Comparison of ENCODE assay signal across 9 mouse cellular contexts in the genomic region with DNA sequence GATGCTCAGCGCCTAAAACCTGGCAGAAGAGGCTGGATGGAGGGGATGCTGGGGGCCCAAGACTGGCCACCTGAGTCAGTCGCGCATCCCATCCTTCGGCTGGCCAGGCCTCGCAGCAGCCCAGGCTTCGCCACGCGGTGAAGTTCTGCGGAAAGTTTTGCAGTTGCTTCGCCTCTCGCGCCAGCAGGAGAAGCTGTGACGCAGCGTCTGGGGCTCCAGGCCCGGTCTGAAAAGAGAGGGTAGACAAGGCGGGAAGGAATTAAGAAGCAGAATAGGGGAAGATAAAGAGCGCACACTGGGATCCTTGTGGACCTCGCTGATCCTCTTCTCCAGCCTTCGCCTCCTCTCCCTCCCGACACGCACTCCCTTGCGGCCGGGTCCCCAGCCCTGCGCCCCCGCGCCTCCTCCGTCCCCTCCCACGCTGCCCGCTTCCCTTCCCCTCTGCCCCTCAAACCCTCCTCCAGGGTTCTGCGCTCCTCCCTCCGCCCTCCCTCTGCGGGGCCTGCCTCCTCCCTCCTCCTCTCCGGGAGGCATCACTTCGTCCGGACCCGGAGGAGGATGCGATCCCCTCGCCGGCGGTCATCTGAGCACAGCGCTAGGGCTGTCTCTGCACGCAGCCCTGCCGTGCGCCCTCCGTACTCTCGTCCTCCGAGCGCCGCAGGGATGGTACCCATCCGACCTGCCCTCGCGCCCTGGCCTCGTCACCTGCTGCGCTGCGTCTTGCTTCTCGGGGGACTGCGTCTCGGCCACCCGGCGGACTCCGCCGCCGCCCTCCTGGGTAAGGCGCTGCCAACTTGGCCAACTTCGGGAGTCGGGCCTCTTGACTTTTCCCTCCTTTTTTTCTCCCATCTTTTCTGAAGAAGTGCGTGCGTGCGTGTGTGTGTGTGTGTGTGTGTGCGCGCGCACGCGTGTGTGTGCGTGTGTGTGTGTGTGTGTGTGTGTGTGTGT. TPM values are rescaled to one million over a fixed set of nuclear protein-coding genes. Genes with fewer than 3 reads are reported as not detected.
DNase-seq lines count a peak whose midpoint lies in the region; ATAC-seq and TF ChIP-seq lines count a peak whose summit lies in the region.
"Had no signal": no experiment of that assay in that cellular context is flagged by ENCODE, and none has a peak within 500 bp of the region (broad histone marks: within the 10 kb centered on the region; RNA-seq: fewer than 3 reads in every experiment).

A gene (plus strand): TSS at position 520 of the 948 bp plus-strand sequence.

- no peaks in the 10 kb centered on the region for H3K4me1 ChIP-seq in bone marrow macrophage, adult 2 months (ENCODE audit: control insufficient read depth, insufficient read depth, low read length)
- H3K4me1 ChIP-seq in hindbrain, embryonic 11.5 days (replicated peaks; ENCODE audit: control insufficient read depth, insufficient read depth, low read length), result peaks cover 4% of the 10 kb centered on the region; the same call in 1 of the 2 replicates
- peaks cover 2% of the 10 kb centered on the region; the same call in 1 of the 2 replicates for H3K4me1 ChIP-seq in liver, adult 2 months (ENCODE audit: control insufficient read depth, insufficient read depth, low read length)
- H3K4me1 ChIP-seq in midbrain, postnatal 0 days (ENCODE audit: insufficient read depth, low read length), result 0 out of 2 replicates have a peak, but pooled peaks cover 6% of the 10 kb centered on the region

- intact Hi-C loops in gastrocnemius, adult 2 months (cut with DNase I), result no loop called here

- peak within 1 kb of the TSS; percentile 55 for H3K4me3 ChIP-seq in bone marrow macrophage, adult 2 months (ENCODE audit: insufficient read depth, low read length)
- H3K4me3 ChIP-seq in gastrocnemius, adult 2 months, result peak within 1 kb of the TSS; percentile 79
- H3K4me3 ChIP-seq in hindbrain, embryonic 11.5 days (ENCODE audit: low read depth, low read length), result peak within 1 kb of the TSS; percentile 61
- H3K4me3 ChIP-seq in liver, adult 2 months (ENCODE audit: insufficient read depth, low read depth, low read length), result peak within 1 kb of the TSS; percentile 62
- H3K4me3 ChIP-seq in midbrain, postnatal 0 days (ENCODE audit: low read depth, low read length), result peak within 1 kb of the TSS; percentile 53

- no peaks in the 10 kb centered on the region for H3K9me3 ChIP-seq in hindbrain, embryonic 11.5 days (ENCODE audit: control insufficient read depth, low read length)
- no peaks in the 10 kb centered on the region for H3K9me3 ChIP-seq in midbrain, postnatal 0 days (ENCODE audit: low read length)

- H3K9ac ChIP-seq in hindbrain, embryonic 11.5 days (ENCODE audit: low read depth, low read length), result peak within 1 kb of the TSS; percentile 75
- peak within 1 kb of the TSS; percentile 62 for H3K9ac ChIP-seq in liver, adult 2 months (ENCODE audit: low read depth, low read length)
- H3K9ac ChIP-seq in midbrain, postnatal 0 days (replicated peaks; ENCODE audit: low read length, poor library complexity, severe bottlenecking), result peak within 1 kb of the TSS; percentile 48

- H3K27ac ChIP-seq in bone marrow macrophage, adult 2 months (ENCODE audit: insufficient read depth, low read depth, low read length), result no peak within 1 kb of the TSS
- peak within 1 kb of the TSS; percentile 90 for H3K27ac ChIP-seq in gastrocnemius, adult 2 months
- H3K27ac ChIP-seq in hindbrain, embryonic 11.5 days (ENCODE audit: low read depth, low read length), result peak within 1 kb of the TSS; percentile 77
- H3K27ac ChIP-seq in liver, adult 2 months (replicated peaks; ENCODE audit: insufficient read depth, low read depth, low read length), result peak within 1 kb of the TSS; percentile 25; the same call in 1 of the 2 replicates
- H3K27ac ChIP-seq in midbrain, postnatal 0 days (ENCODE audit: low read depth, low read length), result 0 out of 2 replicates have a peak within 1 kb of the TSS, but pooled peaks have one; percentile 18

- peaks cover 2% of the 10 kb centered on the region; the same call in 1 of the 2 replicates for H3K27me3 ChIP-seq in hindbrain, embryonic 11.5 days (ENCODE audit: control insufficient read depth, insufficient read depth, low read length)
- H3K27me3 ChIP-seq in liver, adult 2 months (ENCODE audit: control insufficient read depth, insufficient read depth, low read length), result peaks cover 4% of the 10 kb centered on the region; the same call in 1 of the 2 replicates
- H3K27me3 ChIP-seq in midbrain, postnatal 0 days (ENCODE audit: insufficient read depth, low read length), result 0 out of 2 replicates have a peak, but pooled peaks cover 10% of the 10 kb centered on the region
- H3K27me3 ChIP-seq: Patski had no signal

- H3K4me2 ChIP-seq in hindbrain, embryonic 11.5 days (replicated peaks; ENCODE audit: low read depth, low read length), result peak within 1 kb of the TSS; percentile 96
- peak within 1 kb of the TSS; percentile 99 for H3K4me2 ChIP-seq in midbrain, postnatal 0 days (ENCODE audit: low read depth, low read length, poor library complexity, severe bottlenecking)

- peak; percentile 85 for ATAC-seq in hindbrain, embryonic 11.5 days (ENCODE audit: low FRiP score)
- ATAC-seq in midbrain, postnatal 0 days (ENCODE audit: low FRiP score), result peak; percentile 55
- no peak for ATAC-seq in inflammation-experienced regulatory T-cells, adult 6 months
- ATAC-seq: Patski had no signal

- DNase-seq in layer of hippocampus, adult 11-12 months (ENCODE audit: low spot score), result peak; percentile 29
- no peak for DNase-seq in layer of hippocampus, adult 9-10 months (ENCODE audit: low spot score)
- peak; percentile 85 for DNase-seq in gastrocnemius, adult 2 months
- peak; percentile 77 for DNase-seq in hindbrain, embryonic 11.5 days (ENCODE audit: low spot score)
- no peak for DNase-seq in liver, adult 2 months (ENCODE audit: extremely low read depth, low read depth, low spot score)
- DNase-seq in midbrain, postnatal 0 days (ENCODE audit: low spot score), result peak; percentile 46

- TF ChIP-seq POLR2A in bone marrow macrophage, adult 2 months (IDR thresholded peaks at IDR 0.05; ENCODE audit: borderline replicate concordance, low read depth, low read length), result no peak
- no peak for TF ChIP-seq POLR2A in liver, adult 2 months (IDR thresholded peaks at IDR 0.05; ENCODE audit: extremely low read depth, insufficient read depth, low read length)

- WGBS in hindbrain, embryonic 11.5 days, result under 1% methylated on average over 62 of the region's 75 CpGs
- WGBS in liver, adult 2 months, result 4% methylated on average over 65 of the region's 75 CpGs
- under 1% methylated on average over 66 of the region's 75 CpGs for WGBS in midbrain, postnatal 0 days

- H3K79me2 ChIP-seq in liver, adult 2 months (ENCODE audit: control insufficient read depth, insufficient read depth, low read length), result no peaks in the 10 kb centered on the region

- no peak for TF ChIP-seq CTCF in bone marrow macrophage, adult 2 months (IDR thresholded peaks at IDR 0.05; ENCODE audit: low read depth, low read length)
- no peak for TF ChIP-seq CTCF in gastrocnemius, adult 2 months (IDR thresholded peaks at IDR 0.05)
- no peak for TF ChIP-seq CTCF in liver, adult 2 months (IDR thresholded peaks at IDR 0.05; ENCODE audit: low read depth, low read length)
- TF ChIP-seq CTCF in midbrain, postnatal 0 days (IDR thresholded peaks at IDR 0.05), result no peak; the same call in 1 of the 2 replicates

- no peaks in the 10 kb centered on the region for H3K36me3 ChIP-seq in hindbrain, embryonic 11.5 days (ENCODE audit: control insufficient read depth, insufficient read depth, low read length)
- H3K36me3 ChIP-seq in liver, adult 2 months (ENCODE audit: control insufficient read depth, insufficient read depth, low read length), result no peaks in the 10 kb centered on the region
- H3K36me3 ChIP-seq in midbrain, postnatal 0 days (ENCODE audit: insufficient read depth, low read length), result no peaks in the 10 kb centered on the region

RNA-seq across cellular contexts. Expression of the gene that starts here (rescaled TPM):
- 0.40 and 0.50 TPM in 2 replicates for polyA plus RNA-seq in bone marrow macrophage, adult 2 months (2012; ENCODE audit: insufficient read depth, insufficient read length, missing spikeins)
- 10 to 100 TPM in 1 of 2 experiments, 1 to 10 TPM in 1; 5.9 to 17.6 TPM for total RNA-seq in gastrocnemius, adult 2 months (2021)
- polyA plus RNA-seq in hindbrain, embryonic 11.5 days (2014; fragmentation: Nextera tagmentation; extraction: Ambion mirVana), result 6.6 and 7.2 TPM in 2 replicates
- total RNA-seq in liver, adult 2 months (2014; rRNA removed), result 0.55 and 0.81 TPM in 2 replicates
- 0.91 and 1.1 TPM in 2 replicates for polyA plus RNA-seq in liver, adult 2 months (2012; rRNA removed)
- total RNA-seq in midbrain, postnatal 0 days (2014; rRNA removed), result 16.8 and 20.5 TPM in 2 replicates
- 3.4 TPM in 2 replicates for polyA plus RNA-seq in midbrain, postnatal 0 days (2015; fragmentation: Nextera tagmentation; extraction: Ambion mirVana)
- not detected for polyA plus RNA-seq in inflammation-experienced regulatory T-cells, adult 6 months (2017; shearing (Covaris generic))

Comparison
In these comparisons a context has a peak if more than half of its experiments do, and no peak if none do; other contexts are left out.
1. DNase-seq: peak in layer of hippocampus, adult 11-12 months (single experiment), gastrocnemius, adult 2 months (single experiment), hindbrain, embryonic 11.5 days (single experiment) and midbrain, postnatal 0 days (single experiment); none in layer of hippocampus, adult 9-10 months (single experiment) and liver, adult 2 months (single experiment).
2. Peak in every context shown above with its lines, with median percentiles within 50 percentile points of each other: H3K4me3 ChIP-seq and H3K9ac ChIP-seq.